Mouse (Mus musculus): Measurements from ENCODE around the gene Cdk12. TPM values are rescaled to one million over a fixed set of nuclear protein-coding genes. Genes with fewer than 3 reads are reported as not detected.

Gene Cdk12
- polyA plus RNA-seq, 1 experiment = 26.2 TPM

DNA sequence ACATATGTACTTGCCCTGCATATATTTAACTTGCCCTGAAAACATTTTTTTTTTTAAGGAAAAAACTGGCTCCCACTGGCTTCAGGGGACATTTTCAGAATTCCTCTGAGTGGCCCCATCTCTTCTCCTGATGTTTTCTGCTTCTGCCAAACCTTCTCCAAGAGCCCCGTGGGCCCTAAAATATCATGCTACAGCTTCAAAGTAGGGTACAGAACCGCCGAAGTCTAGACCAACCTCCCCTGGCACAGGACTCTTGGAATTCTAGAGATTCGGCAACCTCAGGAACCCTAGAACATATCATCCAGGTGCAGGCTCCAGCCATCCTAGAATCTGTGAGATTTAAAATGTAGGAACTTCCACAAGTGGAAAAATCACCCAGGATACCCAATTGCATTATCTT lies 116.7 kb downstream of the Cdk12 start:
- DNase-seq (ENCODE audit: low read depth) = no peak
- no peak for TF ChIP-seq CTCF (IDR thresholded peaks at IDR 0.05; ENCODE audit: borderline replicate concordance, extremely low read depth, insufficient read depth, insufficient read length)

DNA sequence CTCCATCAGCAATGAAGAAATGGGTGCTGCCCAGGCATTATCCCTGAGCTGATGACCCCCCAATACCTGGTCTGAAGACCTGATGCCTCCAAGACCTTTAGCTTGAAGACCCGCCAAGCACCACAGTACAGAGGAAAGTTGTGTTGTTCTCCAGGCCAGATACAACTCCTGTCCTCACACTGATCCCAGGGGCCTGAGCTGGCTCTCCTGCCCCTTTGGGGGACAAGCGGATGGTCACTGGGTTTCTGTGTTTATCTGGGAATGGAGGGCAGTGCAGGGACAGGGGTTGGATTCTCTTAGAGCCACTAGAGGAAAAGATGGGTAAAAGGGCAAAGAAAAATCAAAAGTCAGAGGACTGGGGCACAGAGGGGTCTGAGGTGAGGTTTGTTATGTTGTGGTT lies 117.1 kb downstream of the Cdk12 start:
- TF ChIP-seq POLR2A (IDR thresholded peaks at IDR 0.05; ENCODE audit: borderline replicate concordance, extremely low read depth, insufficient read depth, insufficient read length, poor library complexity, severe bottlenecking) = no peak
- TF ChIP-seq CTCF (IDR thresholded peaks at IDR 0.05; ENCODE audit: borderline replicate concordance, extremely low read depth, insufficient read depth, insufficient read length) = no peak
- no peak for DNase-seq (ENCODE audit: low read depth)

DNA sequence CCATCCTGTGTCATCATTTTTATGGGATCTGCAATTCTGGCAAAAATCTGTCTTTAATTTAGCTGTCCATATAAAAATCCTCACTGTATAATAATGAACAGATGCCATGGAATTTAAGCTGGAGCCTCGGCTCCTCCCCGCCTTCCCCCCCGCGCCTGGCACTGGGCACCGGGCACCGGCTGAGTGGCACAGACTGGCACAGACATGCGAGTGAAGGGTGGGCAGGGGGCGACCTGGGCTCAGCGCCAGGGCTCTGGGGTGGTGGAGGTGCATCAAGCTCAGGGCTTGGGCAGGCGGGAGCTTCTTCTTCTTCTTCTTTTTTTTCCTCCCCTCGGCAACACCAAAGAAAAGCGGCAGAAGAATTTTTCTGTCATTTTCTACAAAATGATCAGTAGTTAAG lies 117.5 kb downstream of the Cdk12 start:
- DNase-seq (ENCODE audit: low read depth) = peak; percentile 85
- TF ChIP-seq POLR2A (IDR thresholded peaks at IDR 0.05; ENCODE audit: borderline replicate concordance, extremely low read depth, insufficient read depth, insufficient read length, poor library complexity, severe bottlenecking) = no peak
- TF ChIP-seq CTCF (IDR thresholded peaks at IDR 0.05; ENCODE audit: borderline replicate concordance, extremely low read depth, insufficient read depth, insufficient read length) = no peak

DNA sequence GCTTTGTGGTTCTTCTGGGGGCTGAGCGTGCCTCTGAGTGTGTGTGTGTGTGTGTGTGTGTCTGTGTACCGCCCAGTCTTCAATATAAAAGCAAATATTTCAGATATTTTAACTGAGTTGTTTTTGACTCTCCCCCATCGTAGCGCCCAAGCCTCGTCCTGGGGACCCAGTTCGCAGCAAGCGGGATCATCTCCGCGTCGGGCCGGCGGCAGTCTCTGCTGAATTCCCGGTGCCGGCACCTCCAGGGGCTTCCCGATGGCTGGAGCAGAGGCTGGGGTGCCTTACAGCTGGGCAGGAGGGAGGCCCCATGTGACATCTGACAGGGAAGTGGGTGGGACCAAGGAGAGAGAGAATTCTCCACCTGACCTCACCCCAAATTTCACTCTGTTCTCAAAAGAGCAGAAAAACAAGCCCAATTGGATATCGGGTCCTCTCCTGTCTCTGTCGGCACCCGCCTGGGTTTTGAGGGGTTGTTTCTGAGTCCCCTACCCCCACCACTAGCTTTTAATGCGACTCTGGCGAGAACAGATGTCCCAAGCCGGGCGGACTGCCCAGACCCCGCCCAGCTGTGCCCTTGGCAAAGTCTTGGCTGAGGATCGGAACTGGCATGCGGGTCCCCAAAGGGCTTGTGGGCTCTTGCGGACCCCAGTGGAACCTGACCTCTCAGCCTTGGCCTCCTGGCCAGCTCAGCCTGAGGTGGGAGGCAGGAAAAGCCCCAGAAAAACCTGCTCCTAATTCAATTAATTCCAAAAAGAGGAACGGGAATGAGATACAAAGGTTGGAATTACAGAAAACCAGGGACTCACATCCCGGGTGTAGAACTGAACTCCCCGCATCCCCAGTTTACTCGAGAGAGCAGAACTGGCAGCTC lies 118.2 kb downstream of the Cdk12 start:
- peak; percentile 87 for DNase-seq (ENCODE audit: low read depth)

DNA sequence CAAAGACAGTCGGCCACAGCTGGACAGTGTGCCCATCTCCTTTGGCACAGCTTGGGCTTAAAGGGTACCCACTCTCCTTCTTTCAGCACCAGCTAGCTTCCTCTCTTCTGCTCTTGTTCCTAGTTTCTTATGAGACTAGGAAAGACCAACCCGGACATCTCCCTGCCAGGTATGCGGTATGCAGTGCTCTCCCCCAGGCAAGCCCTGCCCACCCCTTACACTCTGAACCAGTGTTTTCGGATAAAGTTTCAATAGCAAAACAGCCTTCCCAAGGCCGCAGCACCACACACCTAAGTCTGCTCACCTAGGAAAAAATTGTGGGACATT lies 118.8 kb downstream of the Cdk12 start:
- TF ChIP-seq CTCF (IDR thresholded peaks at IDR 0.05; ENCODE audit: borderline replicate concordance, extremely low read depth, insufficient read depth, insufficient read length) (no peak), POLR2A (IDR thresholded peaks at IDR 0.05; ENCODE audit: borderline replicate concordance, extremely low read depth, insufficient read depth, insufficient read length, poor library complexity, severe bottlenecking) (no peak)

More for the DNA sequence above, 118.2 kb downstream of the Cdk12 start:
- TF ChIP-seq POLR2A (IDR thresholded peaks at IDR 0.05; ENCODE audit: borderline replicate concordance, extremely low read depth, insufficient read depth, insufficient read length, poor library complexity, severe bottlenecking) = no peak
- no peak for TF ChIP-seq CTCF (IDR thresholded peaks at IDR 0.05; ENCODE audit: borderline replicate concordance, extremely low read depth, insufficient read depth, insufficient read length)

DNA sequence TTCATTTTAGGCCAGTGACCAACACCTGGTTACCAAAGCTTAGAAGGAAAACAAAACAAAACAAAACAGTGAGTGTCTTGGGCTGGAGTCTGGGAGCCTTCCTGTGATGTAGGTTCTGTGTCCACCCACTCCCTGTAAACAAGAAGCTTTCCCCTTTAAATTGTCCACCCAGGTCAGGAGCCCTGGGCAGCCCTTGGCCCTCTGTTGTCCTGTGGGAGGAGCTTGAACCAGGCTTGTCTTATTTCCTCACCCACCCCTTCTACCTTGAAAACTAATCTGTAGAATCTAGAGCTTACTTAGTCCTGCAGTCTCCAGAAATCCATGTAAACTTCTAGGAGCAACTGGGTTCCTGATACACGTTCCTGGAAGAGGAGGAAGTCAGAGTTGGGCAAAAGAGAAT lies 119.3 kb downstream of the Cdk12 start:
- no peak for DNase-seq (ENCODE audit: low read depth)
- TF ChIP-seq CTCF (IDR thresholded peaks at IDR 0.05; ENCODE audit: borderline replicate concordance, extremely low read depth, insufficient read depth, insufficient read length) (no peak), POLR2A (IDR thresholded peaks at IDR 0.05; ENCODE audit: borderline replicate concordance, extremely low read depth, insufficient read depth, insufficient read length, poor library complexity, severe bottlenecking) (no peak)

More for the DNA sequence above, 118.8 kb downstream of the Cdk12 start:
- no peak for DNase-seq (ENCODE audit: low read depth)

DNA sequence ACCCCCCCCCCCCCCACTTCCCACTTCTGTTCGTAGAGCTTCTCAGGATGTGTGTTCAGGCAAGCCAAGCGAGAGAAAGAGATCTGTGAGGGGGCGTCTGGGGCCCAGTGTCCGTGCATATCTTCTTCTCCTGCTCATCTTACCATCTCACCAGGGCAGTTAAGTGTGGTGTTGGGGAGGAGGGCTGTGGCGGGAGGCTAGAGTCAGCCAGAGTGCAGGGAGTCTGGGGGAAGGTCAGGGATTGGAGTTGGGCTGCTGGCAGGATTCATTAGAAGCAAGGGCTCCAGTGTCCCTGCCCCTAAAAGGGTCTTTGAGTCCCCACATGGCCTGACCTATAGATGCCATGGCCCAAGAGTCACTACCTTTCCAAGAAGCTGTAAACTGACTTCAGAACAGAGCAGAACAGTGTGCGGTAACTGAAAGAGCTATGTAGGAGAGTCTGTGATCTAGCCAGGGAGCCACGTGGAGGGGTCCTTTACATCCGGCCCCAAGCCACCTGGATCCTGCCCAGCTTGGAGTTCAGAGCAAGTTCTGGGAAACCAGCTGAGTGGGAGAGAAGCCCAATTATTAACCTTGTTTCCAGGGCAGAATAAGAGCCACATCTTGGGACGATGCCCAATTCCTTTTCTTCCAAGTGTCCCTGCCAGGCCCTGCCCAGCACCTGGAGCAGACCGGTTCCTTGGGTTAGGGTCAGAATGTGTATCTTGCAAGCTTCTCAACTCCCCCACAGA lies 120.4 kb downstream of the Cdk12 start:
- peak; percentile 65 for DNase-seq (ENCODE audit: low read depth)
- no peak for TF ChIP-seq CTCF (IDR thresholded peaks at IDR 0.05; ENCODE audit: borderline replicate concordance, extremely low read depth, insufficient read depth, insufficient read length)
- no peak for TF ChIP-seq POLR2A (IDR thresholded peaks at IDR 0.05; ENCODE audit: borderline replicate concordance, extremely low read depth, insufficient read depth, insufficient read length, poor library complexity, severe bottlenecking)

DNA sequence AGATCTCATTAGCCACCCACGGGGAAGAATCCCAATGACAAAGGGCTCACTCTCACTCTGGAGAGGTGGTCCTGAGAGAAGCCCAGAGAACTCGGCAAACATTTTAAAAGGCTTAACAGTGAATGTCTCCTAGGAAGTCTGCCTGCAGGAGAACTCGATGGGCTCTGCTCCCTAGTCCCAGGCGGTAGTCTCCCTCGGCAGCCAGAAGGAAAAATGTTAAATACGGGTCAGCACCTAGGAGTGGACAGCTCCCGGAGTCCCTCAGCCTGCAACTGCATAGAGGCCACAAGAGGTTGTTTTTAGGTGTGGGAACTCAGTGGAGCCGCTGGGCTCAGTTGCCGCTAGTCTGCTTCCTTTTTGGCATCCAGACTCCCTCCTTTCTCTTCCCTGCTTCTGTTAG lies 121.1 kb downstream of the Cdk12 start:
- TF ChIP-seq CTCF (IDR thresholded peaks at IDR 0.05; ENCODE audit: borderline replicate concordance, extremely low read depth, insufficient read depth, insufficient read length) (no peak), POLR2A (IDR thresholded peaks at IDR 0.05; ENCODE audit: borderline replicate concordance, extremely low read depth, insufficient read depth, insufficient read length, poor library complexity, severe bottlenecking) (no peak)
- DNase-seq (ENCODE audit: low read depth) = peak; percentile 35

DNA sequence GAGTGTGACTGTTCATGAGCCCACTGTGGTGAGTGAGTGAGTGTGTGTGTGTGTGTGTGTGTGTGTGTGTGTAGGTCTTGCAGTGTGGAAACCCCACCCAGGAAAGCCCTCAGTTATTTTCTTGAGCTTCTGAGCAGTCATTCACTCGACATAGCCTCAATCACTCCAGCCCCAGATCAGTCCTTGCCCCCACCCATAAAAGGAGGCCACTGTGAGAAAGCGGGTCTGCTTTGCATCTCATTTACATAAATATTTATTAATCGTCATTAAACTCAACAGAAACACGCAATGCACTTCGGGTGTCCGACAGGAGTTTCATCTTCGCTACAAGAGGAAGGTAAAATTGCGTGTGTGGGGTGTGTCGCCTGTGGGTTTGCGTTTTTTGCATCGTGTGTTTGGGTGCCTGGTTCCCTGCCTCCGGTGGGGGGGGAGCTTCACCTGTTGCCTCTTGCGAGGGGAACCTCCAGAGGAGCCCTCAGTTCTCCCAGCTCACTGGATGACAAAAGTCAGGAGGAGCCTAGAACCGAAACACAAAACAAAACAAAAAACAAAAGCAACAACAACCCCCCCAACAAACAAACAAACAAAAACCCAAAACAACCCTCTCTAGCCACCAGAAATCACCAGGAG lies 122.4 kb downstream of the Cdk12 start:
- DNase-seq (ENCODE audit: low read depth) = no peak
- TF ChIP-seq CTCF (IDR thresholded peaks at IDR 0.05; ENCODE audit: borderline replicate concordance, extremely low read depth, insufficient read depth, insufficient read length) = no peak
- no peak for TF ChIP-seq POLR2A (IDR thresholded peaks at IDR 0.05; ENCODE audit: borderline replicate concordance, extremely low read depth, insufficient read depth, insufficient read length, poor library complexity, severe bottlenecking)

DNA sequence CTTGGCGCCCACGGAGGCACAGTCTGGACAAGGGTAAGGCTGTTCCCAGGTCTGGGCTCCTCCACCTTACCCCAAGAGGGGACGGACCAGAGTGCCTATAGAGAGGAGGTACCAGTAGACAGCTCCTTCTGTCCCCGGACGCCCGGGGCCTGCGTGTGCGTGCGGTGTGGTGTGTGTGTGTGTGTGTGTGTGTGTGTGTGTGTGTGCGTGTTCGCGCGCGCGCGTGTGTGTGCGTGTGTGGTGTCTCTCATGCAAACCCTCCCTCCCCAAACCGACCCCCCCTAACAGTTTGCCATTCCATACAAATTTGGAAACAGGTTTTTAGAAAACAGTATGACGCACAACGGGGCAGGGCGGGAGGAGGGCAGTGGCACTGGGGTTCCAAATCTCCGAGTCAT lies 123.0 kb downstream of the Cdk12 start:
- peak; percentile 47 for DNase-seq (ENCODE audit: low read depth)
- no peak for TF ChIP-seq POLR2A (IDR thresholded peaks at IDR 0.05; ENCODE audit: borderline replicate concordance, extremely low read depth, insufficient read depth, insufficient read length, poor library complexity, severe bottlenecking)
- no peak for TF ChIP-seq CTCF (IDR thresholded peaks at IDR 0.05; ENCODE audit: borderline replicate concordance, extremely low read depth, insufficient read depth, insufficient read length)

DNA sequence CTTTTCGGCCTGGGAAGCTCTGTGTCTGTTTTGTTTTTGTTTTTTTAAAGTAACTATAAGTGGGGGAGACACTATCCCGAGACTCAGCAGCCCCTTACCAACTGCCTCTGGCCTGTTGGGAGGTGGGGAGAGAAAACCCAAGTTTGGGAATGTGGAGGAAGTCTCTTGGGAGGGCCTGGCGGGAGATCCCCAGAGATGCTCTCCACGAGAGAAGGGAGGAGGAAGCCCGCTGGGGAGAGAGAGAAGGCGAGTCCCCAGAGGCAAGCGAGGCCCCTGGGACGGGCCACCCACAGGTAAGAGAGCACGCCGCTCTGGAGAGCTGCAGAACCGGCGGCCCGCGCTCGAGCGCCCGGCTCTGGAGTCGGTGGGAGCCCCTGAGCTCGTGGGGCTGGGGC lies 123.9 kb downstream of the Cdk12 start:
- TF ChIP-seq CTCF (IDR thresholded peaks at IDR 0.05; ENCODE audit: borderline replicate concordance, extremely low read depth, insufficient read depth, insufficient read length) = no peak
- no peak for TF ChIP-seq POLR2A (IDR thresholded peaks at IDR 0.05; ENCODE audit: borderline replicate concordance, extremely low read depth, insufficient read depth, insufficient read length, poor library complexity, severe bottlenecking)
- no peak for DNase-seq (ENCODE audit: low read depth)
